Mouse (Mus musculus) large intestine, adult 2 months (tissue): Measurements from ENCODE around the gene Deup1. TPM values are rescaled to one million over a fixed set of nuclear protein-coding genes. Genes with fewer than 3 reads are reported as not detected.
"Not testable (repeated sequence)": the region's sequence is repeated elsewhere in the genome, so short reads cannot be mapped to it uniquely, and the experiment has no call there.

Experiments
- DNase-seq: peaks from one replicate; pipeline ENCODE4 v3.0.0-alpha.2; 2012; ENCODE audit warnings: low read depth, low spot score
- WGBS: fragments of 180-500 bp; shearing (Covaris S2); methylation state at CpG from one replicate; pipeline ENCODE4 v1.1.7; 2018; 5-methylcytosine and 5-hydroxymethylcytosine counted together
- polyA plus RNA-seq: library from polyadenylated mRNA; depleted of rRNA; stranded (reverse); fragments of >200 nt; gene quantifications from 2 replicates; pipeline ENCODE4 v1.2.3, GENCODE M21; 2012

Gene Deup1
- polyA plus RNA-seq, 1 experiment = 0.06 TPM

DNA sequence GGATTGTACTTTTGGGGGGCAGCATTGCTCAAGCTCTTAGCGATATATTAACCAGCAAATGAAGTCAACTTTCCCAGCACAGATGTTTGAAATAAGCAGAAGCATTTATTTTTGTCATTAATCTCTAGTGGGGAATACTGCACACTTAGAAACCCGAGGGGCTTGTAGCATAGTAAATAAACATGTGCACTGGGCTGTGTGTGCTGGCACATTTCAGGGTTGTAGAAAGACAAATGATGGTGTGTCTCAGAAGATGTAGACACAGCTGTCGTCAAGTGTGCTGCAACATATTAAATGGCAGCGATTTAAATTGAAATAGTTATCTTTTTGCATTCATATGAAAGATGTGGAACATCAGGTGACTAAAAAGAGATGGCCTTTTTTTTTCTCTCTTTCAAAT is 31.1 kb downstream of the Deup1 start:
- 59% methylated on average over 4 of the region's 4 CpGs for WGBS
- DNase-seq = no peak

- WGBS = 82% methylated on average over 4 of the region's 4 CpGs
- no peak for DNase-seq
Measured at GRCm38 (mm10) chr9:15594148-15594547, 33.6 kb downstream of the Deup1 start.

DNA sequence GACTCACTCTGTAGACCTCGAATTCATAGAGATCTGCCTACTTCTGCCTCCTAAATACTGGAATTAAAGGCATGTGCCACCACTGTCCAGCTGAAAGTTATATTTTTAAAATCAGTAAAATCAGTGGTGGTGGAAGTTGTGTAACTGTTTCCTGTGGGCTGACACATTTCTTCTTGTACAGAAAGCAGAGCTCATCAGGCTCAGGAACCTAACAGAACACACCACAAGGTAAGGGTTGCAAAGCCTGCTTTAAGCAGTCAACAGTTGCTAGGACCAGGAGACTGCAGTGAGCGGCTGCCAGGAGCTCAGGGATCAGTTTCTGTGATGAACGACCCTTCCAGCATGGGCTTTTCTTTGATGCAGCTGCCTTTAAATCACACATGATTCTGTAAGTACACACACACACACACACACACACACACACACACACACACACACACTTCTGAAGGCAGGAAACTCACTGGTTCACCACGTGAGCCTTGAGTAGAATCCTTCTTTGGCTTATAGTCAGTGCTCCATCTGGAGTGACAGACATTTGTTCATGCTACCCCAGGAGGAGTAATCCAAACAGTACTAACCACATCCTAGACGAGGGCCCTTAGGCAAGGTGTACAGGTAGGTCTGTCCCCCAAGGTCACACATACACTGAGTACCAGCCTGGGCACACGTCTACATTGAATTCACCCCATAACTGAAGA is 40.4 kb downstream of the Deup1 start:
- WGBS = 45% methylated on average over 6 of the region's 6 CpGs

DNA sequence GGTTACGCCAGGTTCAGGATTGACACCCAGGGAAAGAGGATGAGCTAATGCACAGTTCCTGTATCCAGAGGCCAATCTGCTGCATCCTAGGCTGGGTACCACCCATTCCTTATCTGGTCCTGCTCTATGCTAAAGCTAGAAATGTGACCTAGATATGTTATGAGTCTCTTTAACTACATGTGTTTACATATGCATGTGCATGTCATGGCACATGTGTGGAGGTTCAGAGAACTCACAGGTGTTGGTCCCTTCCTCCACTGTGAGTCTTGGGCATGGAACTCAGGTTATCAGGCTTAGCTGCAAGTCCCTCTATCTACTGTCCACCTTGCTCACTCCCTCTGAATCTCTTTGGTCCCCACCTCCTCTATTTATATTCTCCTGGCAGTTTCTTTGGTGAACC is 41.8 kb downstream of the Deup1 start:
- no peak for DNase-seq
- 90% methylated on average over 1 of the region's 1 CpGs for WGBS

More for the DNA sequence above, 40.4 kb downstream of the Deup1 start:
- no peak for DNase-seq

- 83% methylated on average over 9 of the region's 9 CpGs for WGBS
- no peak for DNase-seq
Measured at GRCm38 (mm10) chr9:15584209-15584608, 43.5 kb downstream of the Deup1 start.

DNA sequence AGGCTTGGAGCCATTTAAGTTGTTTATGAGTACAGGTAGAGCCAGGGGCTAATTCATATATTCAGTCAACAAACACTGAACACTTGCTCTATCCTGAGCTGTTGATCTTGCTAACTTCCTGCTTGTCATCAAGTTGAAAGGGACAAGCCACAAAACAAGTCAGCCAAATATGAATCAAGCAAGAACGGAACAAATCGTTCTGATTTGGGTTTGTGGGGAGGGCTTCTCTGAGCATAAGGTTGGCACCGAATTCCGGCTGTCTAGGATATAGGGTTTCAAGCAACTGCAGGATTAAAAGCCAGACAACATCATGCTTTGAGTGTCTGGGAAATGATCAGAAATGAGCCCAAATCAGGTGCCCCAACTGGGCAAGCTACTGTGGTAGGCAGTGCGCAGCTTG is 45.7 kb downstream of the Deup1 start:
- DNase-seq = no peak
- 93% methylated on average over 5 of the region's 5 CpGs for WGBS

- no peak for DNase-seq
Measured at GRCm38 (mm10) chr9:15580176-15580575, 47.6 kb downstream of the Deup1 start.

GRCm38 (mm10) chr9:15578946-15579345 is 48.8 kb downstream of the Deup1 start:
- WGBS = 89% methylated on average over 9 of the region's 9 CpGs
- DNase-seq = no peak

More at GRCm38 (mm10) chr9:15580176-15580575, 47.6 kb downstream of the Deup1 start:
- WGBS = 57% methylated on average over 6 of the region's 6 CpGs

- WGBS = 51% methylated on average over 1 of the region's 1 CpGs
- no peak for DNase-seq
Measured at GRCm38 (mm10) chr9:15578427-15578826, 49.3 kb downstream of the Deup1 start.

GRCm38 (mm10) chr9:15574750-15575454 is 52.8 kb downstream of the Deup1 start:
- DNase-seq = no peak
- 74% methylated on average over 13 of the region's 13 CpGs for WGBS

DNA sequence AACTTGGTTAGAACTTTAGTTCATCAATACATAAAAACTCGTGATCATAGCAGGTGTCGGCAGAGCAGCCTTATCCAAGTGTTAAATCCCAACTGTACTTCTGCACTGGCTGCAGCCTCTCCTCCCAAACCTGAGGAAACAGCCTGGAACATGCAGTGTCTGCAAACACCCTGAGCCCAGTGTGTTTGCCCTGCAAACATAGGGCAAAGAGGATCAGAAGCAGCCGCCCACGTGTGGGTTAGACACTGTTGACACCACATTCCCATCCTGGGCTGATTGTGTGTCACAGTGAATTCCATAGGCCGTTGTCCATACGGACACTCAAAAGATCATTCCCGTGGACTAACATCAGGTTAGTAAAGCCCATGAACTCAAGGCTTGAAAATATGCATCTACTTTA is 65.4 kb downstream of the Deup1 start:
- WGBS = 60% methylated on average over 7 of the region's 7 CpGs
- no peak for DNase-seq

GRCm38 (mm10) chr9:15560451-15560850 is 67.3 kb downstream of the Deup1 start:
- no peak for DNase-seq
- WGBS = 65% methylated on average over 3 of the region's 3 CpGs

DNA sequence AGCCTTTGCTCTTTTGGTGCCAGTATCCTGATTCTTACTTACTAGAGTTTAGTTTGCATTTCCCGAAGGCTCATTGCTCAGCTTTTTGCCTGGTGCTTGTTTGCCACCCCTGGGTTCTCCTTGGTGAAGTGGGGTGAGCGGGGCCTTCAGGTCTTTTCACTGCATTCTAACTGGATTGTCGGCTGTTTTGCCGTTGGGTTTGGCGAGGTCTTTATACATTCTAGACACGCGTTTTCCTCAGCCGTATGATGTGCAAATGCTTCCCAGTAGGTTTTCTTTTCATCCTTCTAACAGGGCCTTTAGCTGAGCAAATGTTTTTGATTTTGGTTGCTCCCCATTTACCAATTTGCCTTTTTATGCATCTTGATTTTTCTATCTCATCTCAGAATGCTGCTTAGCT is 74.4 kb downstream of the Deup1 start:
- 91% methylated on average over 8 of the region's 8 CpGs for WGBS

DNA sequence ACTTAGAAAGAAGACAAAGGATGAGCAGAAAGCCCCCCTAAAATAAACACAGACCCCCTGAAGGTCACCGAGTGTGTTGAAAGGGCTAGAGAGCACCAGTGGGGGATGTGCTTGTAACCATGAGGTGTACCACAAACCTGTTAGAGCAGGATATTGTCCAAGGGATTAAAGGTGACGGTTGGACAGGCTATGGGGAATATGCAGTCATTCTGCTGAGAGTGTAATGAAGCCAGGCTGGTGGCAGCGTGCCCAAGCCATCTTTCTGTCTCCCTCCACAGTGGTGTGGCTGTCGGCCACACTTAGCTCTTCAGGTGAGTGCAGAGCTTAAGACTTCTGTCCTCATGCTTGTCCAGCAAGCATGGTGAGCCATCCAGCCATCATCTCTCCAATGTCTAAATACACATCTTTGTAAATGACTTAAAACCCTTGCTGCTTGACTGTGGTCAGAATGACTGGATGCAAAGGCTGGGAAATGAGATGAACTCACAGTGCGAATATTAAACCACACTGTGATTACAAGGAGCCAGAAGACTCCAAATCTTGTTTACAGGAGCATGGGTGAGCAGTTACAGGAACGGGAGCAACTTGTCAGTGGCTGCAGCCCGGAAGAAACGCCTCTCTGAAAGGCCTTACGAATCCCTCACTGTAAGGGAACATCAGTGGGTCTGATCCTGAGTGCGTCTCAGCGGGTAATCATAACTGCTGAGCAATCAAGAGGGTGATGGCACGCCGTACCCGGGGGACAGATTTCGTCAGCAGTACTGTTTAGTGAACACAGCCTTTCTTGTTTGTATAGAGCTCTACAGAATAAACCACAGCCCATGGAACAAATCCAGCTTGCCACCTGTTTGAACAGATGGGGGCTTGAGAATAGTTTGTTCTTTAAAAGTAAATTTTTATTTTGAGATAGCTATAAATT is 75.5 kb downstream of the Deup1 start:
- no peak for DNase-seq
- WGBS = 45% methylated on average over 15 of the region's 15 CpGs

More for the DNA sequence above, 74.4 kb downstream of the Deup1 start:
- DNase-seq = no peak

- DNase-seq = not testable (repeated sequence)
- 90% methylated on average over 6 of the region's 6 CpGs for WGBS
Measured at GRCm38 (mm10) chr9:15551073-15551472, 76.7 kb downstream of the Deup1 start.

- WGBS = 56% methylated on average over 4 of the region's 4 CpGs
- DNase-seq = no peak
Measured at GRCm38 (mm10) chr9:15550461-15550961, 77.2 kb downstream of the Deup1 start.

GRCm38 (mm10) chr9:15541735-15542354 is 85.9 kb downstream of the Deup1 start:
- no peak for DNase-seq
- WGBS = 54% methylated on average over 5 of the region's 5 CpGs

DNA sequence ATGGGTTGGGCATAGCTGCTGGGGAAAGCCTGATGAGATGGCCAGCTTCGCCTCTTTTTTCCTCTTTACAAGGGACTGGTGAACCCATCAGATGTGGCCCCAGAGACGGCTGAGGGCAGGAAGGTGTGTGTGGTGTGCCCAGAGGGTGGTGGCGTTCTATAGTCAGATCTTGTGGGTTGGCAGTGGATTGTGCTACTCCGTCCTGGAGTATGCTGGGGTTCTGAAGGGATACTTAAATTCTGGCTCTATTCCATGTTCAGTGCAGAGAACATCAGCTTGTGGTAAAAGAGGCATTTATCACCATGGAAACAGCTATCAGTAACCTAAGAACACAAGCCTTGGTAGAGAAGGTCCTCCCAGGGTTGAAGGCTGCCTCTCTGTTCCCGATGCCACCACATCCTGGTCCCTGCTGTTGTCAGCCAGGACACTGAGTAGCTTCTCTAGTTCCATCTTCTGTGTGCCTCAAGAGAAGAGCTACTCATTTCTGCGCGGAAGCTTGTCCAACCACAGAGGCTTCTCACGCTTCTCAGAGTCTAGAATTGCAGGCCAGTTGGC is 88.7 kb downstream of the Deup1 start:
- 82% methylated on average over 8 of the region's 8 CpGs for WGBS
- no peak for DNase-seq

DNA sequence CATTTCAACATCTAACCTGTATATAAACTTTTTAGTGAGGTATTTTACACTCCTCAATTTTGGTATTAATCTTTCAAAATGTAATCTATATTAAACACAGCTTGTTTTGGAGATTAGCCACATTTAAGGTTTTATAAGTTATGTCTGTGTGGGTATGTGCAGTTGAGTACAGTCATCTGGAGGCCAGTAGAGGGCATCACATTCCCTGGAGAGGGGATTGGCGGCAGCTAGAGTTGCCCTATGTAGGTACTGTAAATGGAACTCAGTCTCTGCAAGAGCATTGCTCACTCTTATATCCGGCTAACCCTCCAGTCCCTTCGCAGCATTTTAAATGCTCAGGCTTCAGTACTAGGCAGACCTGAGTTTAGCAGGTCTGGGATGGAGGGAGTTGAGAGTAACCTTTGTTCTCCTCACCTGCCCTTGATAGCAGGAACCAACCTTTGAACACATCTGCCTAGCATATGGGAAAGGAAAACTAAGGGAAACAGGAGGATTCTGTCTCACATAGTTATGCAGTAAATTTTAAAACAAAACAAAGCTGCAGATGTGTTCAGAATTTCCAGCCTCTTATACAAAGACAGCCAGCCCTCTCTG is 90.2 kb downstream of the Deup1 start:
- WGBS = 48% methylated on average over 3 of the region's 3 CpGs
- no peak for DNase-seq
